Mouse (Mus musculus): ENCODE measurements around the gene Flad1.
"Not testable (repeated sequence)": the region's sequence is repeated elsewhere in the genome, so short reads cannot be mapped to it uniquely, and the experiment has no call there.

The Flad1 gene

GRCm38 (mm10) chr3:89411490-89412393, at the start of gene Flad1:
TSS of gene Flad1 (minus strand) at chr3:89411870.
- DNase-seq = peak; percentile 96 to 100

- DNase-seq = peak; percentile 91 to 93
These were observed 47.5 kb upstream of the Flad1 start for GRCm38 (mm10) chr3:89458965-89459807.

- no peak for DNase-seq
These were observed 46.8 kb upstream of the Flad1 start for GRCm38 (mm10) chr3:89458372-89458964.

GRCm38 (mm10) chr3:89456726-89457665, 45.3 kb upstream of the Flad1 start:
- peak; percentile 60 to 64 for DNase-seq

- no peak for DNase-seq
These were observed 44.2 kb upstream of the Flad1 start for GRCm38 (mm10) chr3:89455786-89456285.

- no peak for DNase-seq
These were observed 42.9 kb upstream of the Flad1 start, which contains the start of gene Pmvk for GRCm38 (mm10) chr3:89454401-89455177. TSS of gene Pmvk (plus strand) at chr3:89454541.

GRCm38 (mm10) chr3:89451916-89452315, 40.2 kb upstream of the Flad1 start:
- no peak for DNase-seq

GRCm38 (mm10) chr3:89449541-89449940, 37.9 kb upstream of the Flad1 start:
- peak; percentile 79 to 81 for DNase-seq

GRCm38 (mm10) chr3:89448720-89449537, 37.3 kb upstream of the Flad1 start:
- DNase-seq = peak; percentile 25 to 29

GRCm38 (mm10) chr3:89440691-89441090, 29.0 kb upstream of the Flad1 start:
- no peak for DNase-seq

GRCm38 (mm10) chr3:89437269-89437668, 25.6 kb upstream of the Flad1 start:
- no peak for DNase-seq

GRCm38 (mm10) chr3:89436176-89437113, 24.8 kb upstream of the Flad1 start, which contains the start of gene Pbxip1:
TSS of gene Pbxip1 (plus strand) at chr3:89436706.
- DNase-seq = no peak

- no peak for DNase-seq
These were observed 23.4 kb upstream of the Flad1 start for GRCm38 (mm10) chr3:89435041-89435440.

- DNase-seq = no peak
These were observed 22.9 kb upstream of the Flad1 start for GRCm38 (mm10) chr3:89434532-89434931.

- DNase-seq = no peak
These were observed 20.9 kb upstream of the Flad1 start for GRCm38 (mm10) chr3:89432606-89433005.

GRCm38 (mm10) chr3:89430171-89431159, 18.8 kb upstream of the Flad1 start, which contains the start of gene Pygo2:
TSS of gene Pygo2 (plus strand) at chr3:89430214.
- DNase-seq = peak; percentile 86 to 92

GRCm38 (mm10) chr3:89429021-89429420, 17.4 kb upstream of the Flad1 start:
- DNase-seq = not testable (repeated sequence)

All from cerebellum, postnatal 36 days (tissue).